Mouse (Mus musculus) lung, postnatal 36 days (tissue): ENCODE results near the gene Abhd6.

Experiments used
- DNase-seq: peaks from one replicate; pipeline ENCODE4 v3.0.0; 2022; ENCODE audit warnings: mixed read lengths

The Abhd6 gene

GRCm38 (mm10) chr14:8063835-8064785 is 61.4 kb downstream of the Abhd6 start:
- DNase-seq: no peak

DNA sequence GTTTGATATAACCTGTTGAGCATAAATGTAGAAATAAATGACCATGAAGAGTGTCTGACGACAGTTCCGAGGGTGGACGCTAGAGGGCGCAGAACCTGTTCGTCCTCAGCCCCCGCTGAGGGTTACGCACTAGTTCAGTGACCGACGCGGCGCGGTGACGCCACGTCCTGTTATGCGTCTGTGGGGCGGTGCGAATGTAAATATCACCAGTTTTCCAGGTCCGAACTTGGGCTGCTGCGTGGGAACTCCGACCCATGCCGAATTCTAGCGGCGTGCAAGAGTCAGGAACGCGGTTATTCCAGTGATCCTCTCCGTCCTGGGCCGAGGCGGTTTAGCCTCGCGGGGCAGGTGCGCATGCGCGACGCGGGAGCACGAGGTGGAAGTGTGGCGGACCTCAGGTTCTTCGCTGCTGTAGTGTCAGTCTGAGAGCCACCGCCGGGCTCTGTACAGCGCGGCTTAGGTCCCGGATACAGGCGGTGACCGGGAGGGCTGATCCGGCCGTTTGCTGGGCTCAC is 77.5 kb downstream of the Abhd6 start, which contains the start of gene Rpp14:
Rpp14 (plus strand) TSS at position 203 of the 515 bp plus-strand sequence.
- peak; percentile 97 for DNase-seq

GRCm38 (mm10) chr14:8080718-8081117 is 78.0 kb downstream of the Abhd6 start:
- peak; percentile 52 for DNase-seq

GRCm38 (mm10) chr14:8082949-8083348 is 80.2 kb downstream of the Abhd6 start:
- DNase-seq: peak; percentile 53

- DNase-seq: no peak
These were observed 86.3 kb downstream of the Abhd6 start for GRCm38 (mm10) chr14:8089016-8089415.

GRCm38 (mm10) chr14:8092573-8092972 is 89.9 kb downstream of the Abhd6 start:
- peak; percentile 71 for DNase-seq

GRCm38 (mm10) chr14:8093427-8093826 is 90.7 kb downstream of the Abhd6 start:
- DNase-seq: no peak

DNA sequence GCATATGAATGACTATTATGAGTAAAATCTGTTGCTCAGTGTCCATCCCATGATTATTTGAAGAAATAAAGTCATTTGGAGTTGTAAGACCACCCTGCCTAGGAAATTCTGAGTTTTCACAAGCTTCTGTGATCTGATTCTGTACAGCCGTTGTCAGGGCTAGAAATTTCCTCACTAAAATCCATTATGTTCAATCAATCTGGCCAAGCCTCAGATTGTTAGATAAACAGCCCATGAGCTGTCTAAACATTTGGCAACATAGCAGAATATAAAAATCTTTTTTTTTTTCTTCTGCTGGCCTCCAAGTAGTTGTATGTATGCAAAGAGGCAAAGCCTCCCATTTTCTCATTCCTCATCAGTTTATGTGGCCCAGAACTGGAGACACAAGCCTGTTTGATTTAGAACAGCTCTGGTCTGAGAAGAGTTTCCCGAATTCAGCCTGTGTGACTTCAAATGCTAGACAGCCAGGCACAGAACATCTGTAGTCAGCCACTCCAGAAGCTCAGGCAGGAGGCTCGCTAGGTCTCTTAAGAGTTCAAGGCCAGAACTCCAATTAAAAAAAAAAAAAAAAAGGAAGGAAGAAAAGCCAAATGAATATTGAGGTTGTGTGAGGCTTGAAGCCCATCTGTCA is 92.3 kb downstream of the Abhd6 start:
- no peak for DNase-seq

DNA sequence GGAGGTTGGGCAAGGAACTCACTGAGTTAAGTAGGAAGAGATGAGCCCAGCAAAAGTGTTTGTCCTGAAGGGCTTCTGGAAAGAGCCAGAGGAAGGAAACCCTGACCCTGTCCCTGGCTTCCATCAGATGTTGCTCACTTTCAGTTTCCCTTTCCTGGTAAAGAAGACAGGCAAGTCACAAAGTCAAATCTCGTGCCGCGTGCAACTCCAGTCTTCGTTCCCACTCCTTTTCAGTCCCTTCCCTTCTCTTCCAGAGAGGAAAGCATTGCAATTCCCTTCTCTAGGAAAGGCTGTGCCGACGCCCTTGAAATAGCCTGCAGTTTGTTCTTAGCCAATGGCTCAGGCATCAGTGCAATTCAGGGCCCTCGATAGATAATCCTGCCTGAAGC is 92.9 kb downstream of the Abhd6 start:
- peak; percentile 69 for DNase-seq

DNA sequence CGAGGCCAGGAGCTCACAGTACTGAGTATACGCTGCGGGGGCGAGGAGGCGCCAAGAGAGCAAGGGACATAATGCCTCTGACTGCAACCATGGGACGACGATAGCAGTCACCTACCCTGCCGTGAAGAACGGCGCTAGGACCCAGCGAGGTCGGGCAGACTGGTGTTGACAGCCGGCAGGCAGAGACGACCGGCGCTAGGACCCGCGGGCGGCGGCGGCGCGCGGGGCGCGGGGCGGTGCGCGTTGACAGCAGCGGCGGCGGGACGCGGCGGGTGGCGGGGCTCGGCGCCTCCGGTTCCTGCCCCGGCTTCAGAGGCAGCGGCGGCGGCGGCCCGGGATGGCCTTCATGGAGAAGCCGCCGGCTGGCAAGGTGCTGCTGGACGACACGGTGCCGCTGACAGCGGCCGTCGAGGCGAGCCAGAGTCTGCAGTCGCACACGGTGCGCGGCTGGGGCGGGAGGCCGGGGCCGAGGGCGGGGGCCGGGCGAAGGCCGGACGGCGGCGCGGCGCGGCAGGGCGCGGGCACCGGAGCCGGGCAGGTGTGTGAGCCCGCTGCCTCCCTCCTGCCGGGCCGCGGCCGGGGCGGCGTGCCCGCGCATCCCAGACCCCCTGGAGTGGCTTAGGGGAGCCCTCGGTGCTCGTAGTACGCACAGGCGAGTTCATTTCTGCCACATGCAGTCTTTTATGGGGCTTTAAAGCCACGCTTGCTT is 95.4 kb downstream of the Abhd6 start, which contains the start of gene Pxk:
Pxk (plus strand) TSS at position 234 of the 709 bp plus-strand sequence.
- peak; percentile 96 for DNase-seq

GRCm38 (mm10) chr14:8098687-8098995 is 95.9 kb downstream of the Abhd6 start:
- no peak for DNase-seq

- peak; percentile 73 for DNase-seq
These were observed 96.9 kb downstream of the Abhd6 start for GRCm38 (mm10) chr14:8099561-8100021.

DNA sequence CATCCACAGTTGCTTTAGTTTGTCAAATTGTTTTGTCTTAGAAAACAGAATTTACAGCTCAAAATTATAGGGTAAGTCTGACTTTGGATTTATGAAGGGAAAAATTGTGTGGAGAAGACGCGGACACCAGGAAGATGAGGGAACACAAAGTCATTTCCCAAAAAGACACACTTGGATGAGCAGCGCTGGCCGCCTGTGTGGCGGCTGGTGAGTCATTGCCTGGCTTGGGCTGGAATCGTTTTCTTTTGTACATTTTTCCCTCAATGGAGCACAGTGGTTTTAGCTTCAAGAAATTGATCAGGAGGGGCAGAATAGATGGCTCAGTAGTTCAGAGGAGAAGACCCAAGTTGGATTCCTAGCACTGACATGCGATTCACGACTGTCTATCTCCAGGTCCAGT is 99.2 kb downstream of the Abhd6 start:
- no peak for DNase-seq

- DNase-seq: peak; percentile 44
These were observed 100.0 kb downstream of the Abhd6 start for GRCm38 (mm10) chr14:8102676-8103075.
